8 mouse cellular contexts compared by ENCODE assay signal in genomic region chr1:134641507-134641906, GRCm38 (mm10). TPM values are rescaled to one million over a fixed set of nuclear protein-coding genes. Genes with fewer than 3 reads are reported as not detected.
DNase-seq lines count a peak whose midpoint lies in the region; ATAC-seq lines count a peak whose summit lies in the region.

No protein-coding gene starts in this region.

- H3K27me3 ChIP-seq in liver, embryonic 12.5 days (replicated peaks) = peaks cover 70% of the 10 kb centered on the region

- no peaks in the 10 kb centered on the region for H3K9me3 ChIP-seq in liver, embryonic 12.5 days (replicated peaks)

- DNase-seq in cerebellum, adult 9-10 months = peak; percentile 60
- no peak for DNase-seq in cerebellum, adult 9-11 months
- DNase-seq in liver (peak; percentile 35), MN1 (ENCODE audit: low spot score) (peak; percentile 22)
- peak; percentile 27 for DNase-seq in lung, postnatal 36 days
- no peak for DNase-seq in urinary bladder, postnatal 14 days (ENCODE audit: low spot score)

- no peak overlapping the region for H3K4me3 ChIP-seq in liver, embryonic 12.5 days

- H3K36me3 ChIP-seq in liver, embryonic 12.5 days = no peaks in the 10 kb centered on the region

- no peak overlapping the region for H3K4me2 ChIP-seq in liver, embryonic 12.5 days

- WGBS in liver, embryonic 12.5 days (ENCODE audit: insufficient replicate concordance) = 21% methylated on average over 3 of the region's 3 CpGs

- no peak overlapping the region for H3K9ac ChIP-seq in liver, embryonic 12.5 days

- H3K27ac ChIP-seq in liver, embryonic 12.5 days = no peak overlapping the region

- H3K4me1 ChIP-seq in liver, embryonic 12.5 days = peaks cover 7% of the 10 kb centered on the region; the same call in 1 of the 2 replicates

- no peak for ATAC-seq in liver, embryonic 12.5 days
- no peak for ATAC-seq in frontal cortex, adult (ENCODE audit: low TSS enrichment)

RNA-seq across cellular contexts. Expression of gene Syt2, which starts 5.0 kb away (rescaled TPM):
- polyA plus RNA-seq in liver, embryonic 12.5 days (2016; fragmentation: Nextera tagmentation; extraction: Ambion mirVana) = 0.06 and 0.32 TPM in 2 replicates

Comparison
In these comparisons a context has a peak if more than half of its experiments do, and no peak if none do; other contexts are left out.
1. DNase-seq: peak in cerebellum, adult 9-10 months (single experiment), liver (single experiment), MN1 (single experiment) and lung, postnatal 36 days (single experiment); none in cerebellum, adult 9-11 months (single experiment) and urinary bladder, postnatal 14 days (single experiment).